Mouse (Mus musculus): ENCODE data around the gene Dcaf6. TPM values are rescaled to one million over a fixed set of nuclear protein-coding genes. Genes with fewer than 3 reads are reported as not detected.
A peak's percentile ranks its signal among the peaks of the same experiment; 100 is the strongest.
"Not testable (repeated sequence)": the region's sequence is repeated elsewhere in the genome, so short reads cannot be mapped to it uniquely, and the experiment has no call there.

Dcaf6 gene
- total RNA-seq, 4 experiments from 2014 or later, result 28.5 to 40.5 (median 34.5) TPM

DNA sequence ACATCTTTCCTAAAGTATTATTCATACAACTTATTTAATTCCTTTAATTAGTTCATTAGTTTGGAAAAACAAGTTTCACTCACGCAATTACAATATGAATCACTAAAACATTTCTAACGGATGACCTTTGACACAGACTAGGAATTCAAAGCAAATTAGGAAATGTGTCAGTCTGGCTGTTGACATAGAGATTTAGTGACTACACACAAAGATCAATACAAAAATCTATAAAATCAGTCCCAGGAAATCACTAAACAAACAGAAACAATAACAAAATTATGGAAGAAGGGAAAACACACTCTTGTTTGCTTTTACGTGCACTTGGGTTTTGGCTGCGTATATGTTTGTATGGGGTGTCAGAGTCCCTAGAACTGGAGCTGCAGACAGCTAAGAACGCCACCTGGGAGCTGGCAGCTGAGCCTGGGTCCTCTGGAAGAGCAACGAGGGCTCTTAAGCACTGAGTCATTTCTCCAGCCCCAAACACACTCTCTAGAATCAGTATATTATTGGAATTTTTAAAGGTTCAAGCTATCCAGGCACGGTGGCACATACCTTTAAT is 38.8 kb downstream of the Dcaf6 start:
- no peak for DNase-seq

DNA sequence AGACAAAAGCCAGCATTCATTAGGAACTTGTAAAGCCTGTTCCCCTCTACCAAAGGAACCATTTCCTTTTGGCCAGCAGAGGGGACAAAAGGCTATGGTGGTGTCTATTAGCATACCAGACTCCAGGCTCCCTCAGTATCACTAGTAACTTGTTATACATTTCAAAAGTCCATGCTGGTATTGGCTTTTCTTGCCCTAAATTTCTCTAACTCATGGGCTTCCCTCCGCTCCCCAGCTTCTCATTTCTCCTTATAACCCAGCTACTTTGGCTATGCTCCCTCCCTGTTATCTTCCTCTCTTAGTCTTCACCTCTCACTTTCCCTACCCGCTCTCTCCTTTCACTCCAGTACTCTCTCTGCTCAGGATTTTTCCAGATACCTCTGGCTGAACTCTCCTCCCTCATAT is 63.9 kb downstream of the Dcaf6 start:
- DNase-seq, result no peak

DNA sequence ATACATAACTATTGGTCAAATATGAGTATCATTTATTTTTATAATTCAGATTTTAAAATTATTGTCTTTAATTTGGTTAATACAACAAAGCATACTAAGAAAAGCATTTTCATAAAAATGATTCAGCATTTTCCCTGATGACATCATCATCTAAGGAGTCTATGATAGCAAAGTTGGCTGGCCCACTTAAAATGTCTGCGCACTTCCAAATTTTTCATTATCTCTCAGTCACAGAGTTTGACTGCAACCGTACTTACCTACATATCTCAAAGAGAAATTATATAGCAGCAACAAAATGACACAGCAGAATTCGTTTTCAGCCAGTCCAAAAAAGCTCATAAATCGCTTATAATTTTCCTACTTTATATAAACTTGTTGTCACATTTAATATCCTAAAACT is 64.3 kb downstream of the Dcaf6 start:
- no peak for DNase-seq

DNA sequence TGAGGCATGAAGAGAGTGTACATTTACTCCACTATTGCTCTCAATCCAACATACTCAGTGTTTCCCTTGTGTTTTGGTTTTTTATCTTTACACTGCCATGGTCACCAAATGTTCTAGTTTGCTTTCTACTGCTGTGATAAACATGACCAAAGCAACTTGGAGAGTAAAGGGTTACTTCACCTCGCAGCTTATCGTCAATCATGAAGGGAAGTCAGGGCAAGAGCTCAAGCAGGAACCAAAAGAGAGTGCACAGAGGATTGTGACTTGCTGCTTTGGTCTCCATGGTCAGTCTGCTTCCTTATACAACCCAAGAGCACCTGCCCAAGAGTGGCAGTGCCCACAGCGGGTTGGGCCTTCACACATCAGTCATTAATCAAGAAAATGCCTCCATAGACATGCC is 65.4 kb downstream of the Dcaf6 start:
- DNase-seq, result no peak

- no peak for DNase-seq
Measured at GRCm38 (mm10) chr1:165393033-165393432, 67.2 kb downstream of the Dcaf6 start.

GRCm38 (mm10) chr1:165388716-165389115 is 71.6 kb downstream of the Dcaf6 start:
- DNase-seq, result peak; percentile 8

GRCm38 (mm10) chr1:165386525-165386923 is 73.8 kb downstream of the Dcaf6 start:
- no peak for DNase-seq

- DNase-seq, result no peak
Measured at GRCm38 (mm10) chr1:165385810-165386524, 74.3 kb downstream of the Dcaf6 start.

- DNase-seq, result no peak
Measured at GRCm38 (mm10) chr1:165373839-165374238, 86.4 kb downstream of the Dcaf6 start.

DNA sequence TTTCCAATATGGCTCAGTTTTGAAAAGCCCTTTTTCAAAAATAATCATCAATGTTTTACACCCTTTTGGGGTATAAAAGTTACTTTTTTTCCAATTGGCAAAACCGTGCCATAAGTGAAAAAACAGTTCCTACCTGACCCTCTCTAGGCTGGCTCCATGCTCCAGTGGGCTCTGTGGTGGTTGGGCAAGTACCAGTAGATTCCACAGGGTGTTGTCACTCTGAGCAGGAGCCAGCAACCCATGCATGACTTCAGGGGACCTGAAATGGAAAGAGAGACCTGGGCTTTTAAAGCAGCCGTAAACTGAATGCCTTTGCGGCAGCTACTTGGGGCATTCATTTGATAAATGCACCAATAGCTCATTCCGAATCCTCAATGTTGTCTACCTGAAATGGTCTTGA is 89.3 kb downstream of the Dcaf6 start:
- no peak for DNase-seq

- DNase-seq, result no peak
Measured at GRCm38 (mm10) chr1:165365057-165365456, 95.2 kb downstream of the Dcaf6 start.

DNA sequence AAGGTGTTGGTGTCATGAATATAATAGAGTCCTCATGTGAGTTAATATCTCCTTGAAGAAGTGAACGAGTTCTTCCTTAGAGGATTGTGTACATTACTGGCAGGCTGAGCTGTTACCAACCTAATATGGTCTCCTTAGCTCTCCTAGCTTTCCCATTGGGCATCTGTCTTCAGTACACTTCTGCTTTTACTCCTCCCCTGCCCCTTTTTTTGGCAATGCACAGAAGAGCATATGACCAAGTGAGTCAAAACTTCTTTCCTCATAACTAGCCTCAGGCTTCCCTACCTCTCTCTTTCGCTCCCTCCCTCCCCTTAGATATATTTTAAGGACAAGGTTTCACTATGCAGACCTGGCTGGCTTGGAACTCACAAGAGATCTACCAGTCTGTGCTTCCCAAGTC is 97.0 kb downstream of the Dcaf6 start:
- DNase-seq, result no peak

- DNase-seq, result no peak
Measured at GRCm38 (mm10) chr1:165356347-165356746, 103.9 kb downstream of the Dcaf6 start.

GRCm38 (mm10) chr1:165348627-165349026 is 111.6 kb downstream of the Dcaf6 start:
- no peak for DNase-seq

GRCm38 (mm10) chr1:165344453-165344852 is 115.8 kb downstream of the Dcaf6 start:
- peak; percentile 21 for DNase-seq

DNA sequence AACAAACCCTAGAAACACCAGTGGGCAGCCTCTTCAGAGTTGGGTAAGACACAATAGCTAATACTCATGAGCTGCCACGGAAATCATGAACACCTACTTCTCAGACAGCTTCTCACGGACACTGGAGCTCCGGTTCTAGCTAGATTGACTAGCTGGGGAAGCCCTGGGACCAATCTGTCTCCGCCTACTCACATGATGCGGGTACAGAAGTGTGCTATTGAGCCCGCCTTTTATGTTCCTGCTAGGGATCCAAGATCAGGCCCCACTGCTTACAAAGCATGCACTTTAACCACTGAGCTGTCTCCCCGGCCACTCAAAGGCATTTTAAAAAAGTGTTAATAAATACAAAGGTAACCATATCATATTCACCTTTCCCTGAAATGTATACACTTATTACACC is 118.1 kb downstream of the Dcaf6 start:
- no peak for DNase-seq

DNA sequence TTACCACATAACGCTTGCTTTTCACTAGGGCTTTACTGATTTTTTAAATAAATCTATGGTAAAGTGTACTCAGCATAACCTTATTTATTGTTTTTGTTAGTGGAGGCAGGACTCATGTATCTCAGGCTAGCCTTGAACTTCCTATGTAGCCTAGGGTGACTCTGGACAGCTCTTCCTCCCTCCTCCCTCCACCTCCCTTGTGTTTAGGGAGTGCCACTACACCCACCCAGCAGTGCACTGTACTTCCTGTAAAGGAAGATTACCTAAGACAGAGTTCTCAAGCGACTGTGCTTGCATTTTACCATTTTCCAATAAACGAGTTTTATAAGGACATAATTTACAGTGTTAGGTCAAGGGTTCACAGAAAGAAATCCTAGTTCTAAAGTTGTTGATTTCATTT is 127.5 kb downstream of the Dcaf6 start:
- DNase-seq, result no peak

DNA sequence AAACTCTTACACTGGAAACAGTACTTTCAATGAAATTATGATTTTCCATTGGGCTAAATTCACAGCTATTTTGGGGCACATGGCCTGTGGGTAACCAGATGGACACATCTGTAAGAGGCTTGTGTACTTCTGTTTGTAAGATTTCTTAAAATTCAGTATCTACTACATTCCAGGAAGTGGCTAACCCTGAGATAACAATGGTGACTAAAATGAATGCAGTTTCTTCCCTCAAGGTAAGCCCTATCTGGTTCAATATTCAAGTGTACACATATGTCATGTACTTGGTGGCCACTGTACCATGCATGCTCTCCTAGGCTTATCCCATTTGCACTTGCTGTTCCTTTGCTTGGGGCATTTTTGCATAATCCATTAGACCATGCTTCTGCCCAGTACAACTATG is 129.4 kb downstream of the Dcaf6 start:
- DNase-seq, result no peak

- DNase-seq, result not testable (repeated sequence)
Measured at GRCm38 (mm10) chr1:165328384-165329289, 131.6 kb downstream of the Dcaf6 start.

DNA sequence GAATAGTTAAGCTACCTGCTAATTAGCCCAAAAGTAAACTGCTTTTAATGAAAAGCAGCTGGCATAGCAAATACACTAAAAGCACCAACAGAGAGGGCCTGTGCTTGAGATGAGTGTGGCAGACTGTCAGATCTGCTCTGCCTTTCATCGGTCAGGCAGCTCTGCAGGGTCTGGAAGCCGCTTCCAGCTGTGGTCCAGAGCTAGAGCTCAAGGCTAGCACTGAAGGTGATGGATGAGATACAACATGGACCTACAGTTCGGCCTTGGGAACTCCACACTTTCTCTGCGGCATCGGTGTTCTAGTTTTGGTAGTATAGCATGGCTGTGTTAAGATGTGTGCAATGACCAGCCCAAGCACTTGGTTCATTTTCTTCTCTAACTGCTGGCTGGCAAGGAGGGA is 132.4 kb downstream of the Dcaf6 start:
- peak; percentile 30 for DNase-seq

GRCm38 (mm10) chr1:165327370-165327769 is 132.9 kb downstream of the Dcaf6 start:
- DNase-seq, result no peak

DNA sequence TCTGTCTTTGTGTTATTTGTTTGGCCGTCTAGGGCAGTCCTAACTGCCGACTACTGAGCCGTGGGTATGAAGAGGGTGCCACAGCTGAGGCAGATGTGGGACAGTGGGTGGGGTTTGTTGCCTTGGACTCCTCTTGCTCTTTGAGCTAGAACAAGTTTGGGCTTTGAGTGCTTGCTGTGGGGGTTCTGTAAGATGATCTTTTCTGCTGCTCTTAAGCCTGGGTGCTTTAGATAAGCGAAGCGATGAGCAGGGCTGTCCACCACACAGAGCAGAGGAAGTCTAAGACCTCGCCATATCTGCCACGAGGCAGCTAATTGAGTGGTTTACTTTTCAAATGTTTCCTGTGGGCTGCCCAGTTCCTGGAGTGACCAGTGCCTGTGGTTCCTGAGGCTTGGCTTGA is 137.3 kb downstream of the Dcaf6 start:
- DNase-seq, result no peak

- DNase-seq, result no peak
Measured at GRCm38 (mm10) chr1:165321891-165322290, 138.4 kb downstream of the Dcaf6 start.

Measured in adrenal gland, adult 8-10 months (tissue).